Mouse (Mus musculus): ENCODE results near the gene Rbm6.

Gene Rbm6

GRCm38 (mm10) chr9:107747310-107747709 is 125.7 kb downstream of the Rbm6 start:
- no peak for DNase-seq

- no peak for DNase-seq
These were observed 126.4 kb downstream of the Rbm6 start for GRCm38 (mm10) chr9:107746679-107747078.

- DNase-seq, result no peak
These were observed 129.0 kb downstream of the Rbm6 start for GRCm38 (mm10) chr9:107744061-107744460.

- DNase-seq, result peak; percentile 40 to 45
These were observed 134.2 kb downstream of the Rbm6 start for GRCm38 (mm10) chr9:107738841-107739202.

- peak; percentile 82 to 90 for DNase-seq
These were observed 134.8 kb downstream of the Rbm6 start for GRCm38 (mm10) chr9:107738020-107738840.

GRCm38 (mm10) chr9:107736185-107736485 is 136.9 kb downstream of the Rbm6 start:
- peak in 1 of 2 experiments; percentile 29 for DNase-seq

GRCm38 (mm10) chr9:107735356-107736184 is 137.5 kb downstream of the Rbm6 start:
- peak in 1 of 2 experiments; percentile 40 for DNase-seq

GRCm38 (mm10) chr9:107734567-107734971 is 138.5 kb downstream of the Rbm6 start:
- no peak for DNase-seq

- DNase-seq, result no peak
These were observed 143.3 kb downstream of the Rbm6 start for GRCm38 (mm10) chr9:107729709-107730108.

GRCm38 (mm10) chr9:107728919-107729670 is 143.9 kb downstream of the Rbm6 start:
- no peak for DNase-seq

- DNase-seq, result no peak
These were observed 146.0 kb downstream of the Rbm6 start for GRCm38 (mm10) chr9:107727041-107727440.

GRCm38 (mm10) chr9:107724796-107725195 is 148.2 kb downstream of the Rbm6 start:
- no peak for DNase-seq

- DNase-seq, result no peak
These were observed 149.1 kb downstream of the Rbm6 start for GRCm38 (mm10) chr9:107723794-107724531.

Measured in cerebellum, adult 18-20 months (tissue).